Mouse (Mus musculus) brain, embryonic 14.5 days (tissue): ENCODE data around the gene Nrf1. TPM values are rescaled to one million over a fixed set of nuclear protein-coding genes. Genes with fewer than 3 reads are reported as not detected.

Source experiments
- DNase-seq: peaks from one replicate; pipeline ENCODE4 v3.0.0-alpha.2; 2011; ENCODE audit warnings: low read depth
- CTCF ChIP-seq: fragments of 200-500 bp; IDR thresholded peaks from 2 replicates; pipeline ENCODE4 v1.5.1; 2012; ENCODE audit warnings: inconsistent platforms, mild to moderate bottlenecking, moderate library complexity, borderline replicate concordance; ENCODE audit not compliant: insufficient read depth, insufficient read length; ENCODE audit errors: extremely low read depth
- POLR2A ChIP-seq: fragments of 200-500 bp; IDR thresholded peaks from 2 replicates; pipeline ENCODE4 v1.6.1; 2012; ENCODE audit warnings: mild to moderate bottlenecking, inconsistent platforms, borderline replicate concordance; ENCODE audit not compliant: poor library complexity, insufficient read depth, insufficient read length, severe bottlenecking; ENCODE audit errors: extremely low read depth
- polyA plus RNA-seq: library from polyadenylated mRNA; depleted of rRNA; stranded (reverse); fragments of >200 nt; gene quantifications from 2 replicates; pipeline ENCODE4 v1.2.3, GENCODE M21; 2012; rRNA removed

The Nrf1 gene
- polyA plus RNA-seq, 1 experiment, result 60.8 TPM

GRCm38 (mm10) chr6:30177305-30177704 is 129.5 kb downstream of the Nrf1 start:
- TF ChIP-seq POLR2A (no peak), CTCF (no peak)
- no peak for DNase-seq

GRCm38 (mm10) chr6:30178023-30178639 is 130.3 kb downstream of the Nrf1 start:
- no peak for TF ChIP-seq CTCF
- TF ChIP-seq POLR2A, result no peak
- no peak for DNase-seq

- TF ChIP-seq POLR2A (no peak), CTCF (no peak)
- no peak for DNase-seq
Observed at GRCm38 (mm10) chr6:30179046-30179445, 131.3 kb downstream of the Nrf1 start.

- TF ChIP-seq POLR2A, result no peak
- TF ChIP-seq CTCF, result no peak
- DNase-seq, result no peak
Observed at GRCm38 (mm10) chr6:30180321-30180720, 132.5 kb downstream of the Nrf1 start.

- no peak for TF ChIP-seq CTCF
- no peak for TF ChIP-seq POLR2A
Observed at GRCm38 (mm10) chr6:30182038-30182437, 134.2 kb downstream of the Nrf1 start.

GRCm38 (mm10) chr6:30183624-30184023 is 135.8 kb downstream of the Nrf1 start:
- no peak for TF ChIP-seq CTCF
- no peak for TF ChIP-seq POLR2A
- no peak for DNase-seq

More at GRCm38 (mm10) chr6:30182038-30182437, 134.2 kb downstream of the Nrf1 start:
- DNase-seq, result no peak

GRCm38 (mm10) chr6:30195656-30196055 is 147.9 kb downstream of the Nrf1 start:
- TF ChIP-seq POLR2A, result no peak
- TF ChIP-seq CTCF, result no peak
- DNase-seq, result no peak

GRCm38 (mm10) chr6:30196143-30196542 is 148.4 kb downstream of the Nrf1 start:
- TF ChIP-seq CTCF, result no peak
- no peak for DNase-seq

Other genes with a start within 250 kb of the Nrf1 start
- gene Strip2, start 131.0 kb upstream of the Nrf1 start, polyA plus RNA-seq, result 2.3 and 3.1 TPM in 2 replicates